Mouse (Mus musculus): ENCODE data around the gene Mtrf1l. TPM values are rescaled to one million over a fixed set of nuclear protein-coding genes. Genes with fewer than 3 reads are reported as not detected.

The Mtrf1l gene
- total and polyA plus RNA-seq, 3 experiments: 5.6 to 12.4 (median 8.8) TPM

DNA sequence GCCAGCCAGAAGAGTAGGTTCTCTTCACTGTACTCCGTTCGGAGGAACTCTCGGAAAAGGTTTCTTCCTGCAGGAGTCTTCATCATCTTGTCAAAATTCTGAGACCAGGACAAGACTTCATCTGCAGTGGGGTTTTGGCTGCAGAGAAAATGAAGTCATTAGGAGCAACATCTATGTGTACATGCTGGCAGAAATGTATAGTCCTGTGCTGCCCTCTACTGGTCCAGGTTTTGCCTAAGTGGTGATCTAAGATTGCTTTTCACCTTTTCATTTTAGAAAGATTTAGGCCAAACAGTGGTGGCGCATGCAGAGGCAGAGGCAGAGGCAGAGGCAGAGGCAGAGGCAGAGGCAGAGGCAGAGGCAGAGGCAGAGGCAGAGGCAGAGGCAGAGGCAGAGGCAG, 17.7 kb upstream of the Mtrf1l start:
- Histone ChIP-seq H3K4me3 (replicated peaks in 1 of 3; ENCODE audit: low read depth in 2 of 3, low read length in 2 of 3, poor library complexity in 1 of 3) (no peak overlapping the region), H3K79me2 (replicated peaks; ENCODE audit: control insufficient read depth, extremely low read depth, insufficient read depth, poor library complexity, severe bottlenecking) (no peaks in the 10 kb centered on the region), H3K36me3 (replicated peaks in 1 of 2; ENCODE audit: control insufficient read depth in 1 of 2, insufficient read depth in 1 of 2, low read length in 1 of 2) (no peaks in the 10 kb centered on the region), H3K9me3 (replicated peaks; ENCODE audit: low read length) (no peaks in the 10 kb centered on the region), H3K4me1 (ENCODE audit: control insufficient read depth in 1 of 2, insufficient read depth in 2 of 2) (no peaks in the 10 kb centered on the region), H3K27ac (ENCODE audit: insufficient read depth, low read depth) (no peak overlapping the region), H3K9ac (ENCODE audit: insufficient read depth, low read depth) (no peak overlapping the region), H3K27me3 (replicated peaks) (no peaks in the 10 kb centered on the region), H3K4me2 (ENCODE audit: insufficient read depth, low read depth, poor library complexity, severe bottlenecking) (no peak overlapping the region)
- DNase-seq (ENCODE audit: extremely low read depth): peak; percentile 80
- in situ Hi-C loops (cut with MboI; ENCODE audit: low pct_ligation_motif_present, low pct_unique_long_range_greater_than_20kb, low sequenced_read_pairs): loop anchor here (10.0 kb wide), 1 partner anchor 47 kb away; no protein-coding TSS in a partner anchor
- TF ChIP-seq CTCF (conservative IDR thresholded peaks at IDR 0.05 in 1 of 2, IDR thresholded peaks at IDR 0.05 in 1 of 2; ENCODE audit: low read depth in 2 of 2, low read length in 2 of 2): peak; percentile 28 to 82
- peak; percentile 66 for TF ChIP-seq SMC3 (IDR thresholded peaks at IDR 0.05; ENCODE audit: low read depth, low read length)
- no peak for TF ChIP-seq POLR2A (IDR thresholded peaks at IDR 0.05; ENCODE audit: low read depth, low read length)
- peak; percentile 83 for TF ChIP-seq RAD21 (IDR thresholded peaks at IDR 0.05; ENCODE audit: low read depth, low read length)
- TF ChIP-seq MAZ (IDR thresholded peaks at IDR 0.05; ENCODE audit: low read depth, low read length): no peak
- dilution Hi-C loops (cut with MboI; ENCODE audit: extremely low pct_ligation_motif_present, extremely low pct_unique_long_range_greater_than_20kb, low sequenced_read_pairs): no loop called here

DNA sequence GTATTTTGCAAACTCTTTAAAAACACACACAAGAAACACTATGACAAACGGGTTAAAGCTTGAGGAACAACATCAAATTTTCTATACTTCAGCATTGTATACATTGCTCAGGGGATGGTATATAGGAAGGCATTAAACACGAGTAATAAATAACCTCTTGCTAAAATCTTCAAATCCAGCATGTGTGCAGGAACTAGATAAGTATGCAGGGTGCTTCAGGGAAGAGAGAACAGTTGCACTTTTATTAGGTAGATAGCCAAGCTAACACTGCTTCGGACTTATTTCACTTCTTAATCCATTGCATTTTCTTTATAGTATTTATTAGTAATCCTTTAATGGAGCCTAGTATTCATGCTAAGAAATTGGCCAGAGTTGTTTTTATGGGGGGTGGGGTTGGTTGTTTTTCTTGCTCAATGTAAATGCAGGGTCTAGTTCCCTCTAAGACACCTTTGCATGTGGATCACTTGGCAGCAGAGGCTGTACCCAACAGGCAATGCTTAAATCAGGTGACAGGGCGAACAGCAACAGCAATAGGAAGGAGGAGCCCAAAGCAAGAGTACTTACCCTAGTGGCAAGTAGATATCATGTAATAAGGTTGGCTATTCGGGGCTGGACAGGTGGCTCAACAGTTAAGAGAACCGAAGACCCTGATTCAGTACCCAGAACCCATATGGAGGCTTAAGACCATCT, 2.8 kb upstream of the Mtrf1l start:
- dilution Hi-C loops (cut with MboI; ENCODE audit: extremely low pct_ligation_motif_present, extremely low pct_unique_long_range_greater_than_20kb, low sequenced_read_pairs) (no loop called here), in situ Hi-C loops (cut with MboI; ENCODE audit: low pct_ligation_motif_present, low pct_unique_long_range_greater_than_20kb, low sequenced_read_pairs) (no loop called here)
- Histone ChIP-seq H3K79me2 (replicated peaks; ENCODE audit: control insufficient read depth, extremely low read depth, insufficient read depth, poor library complexity, severe bottlenecking) (peaks cover 11% of the 10 kb centered on the region), H3K36me3 (replicated peaks in 1 of 2; ENCODE audit: control insufficient read depth in 1 of 2, insufficient read depth in 1 of 2, low read length in 1 of 2) (peaks cover 6 to 11% of the 10 kb centered on the region in 2 experiments), H3K9me3 (replicated peaks; ENCODE audit: low read length) (no peaks in the 10 kb centered on the region), H3K4me2 (ENCODE audit: insufficient read depth, low read depth, poor library complexity, severe bottlenecking) (no peak overlapping the region), H3K4me1 (ENCODE audit: control insufficient read depth in 1 of 2, insufficient read depth in 2 of 2) (peaks cover 7 to 22% of the 10 kb centered on the region in 2 experiments), H3K9ac (ENCODE audit: insufficient read depth, low read depth) (no peak overlapping the region), H3K27me3 (replicated peaks) (no peaks in the 10 kb centered on the region), H3K4me3 (replicated peaks in 1 of 3; ENCODE audit: low read depth in 2 of 3, low read length in 2 of 3, poor library complexity in 1 of 3) (no peak overlapping the region), H3K27ac (ENCODE audit: insufficient read depth, low read depth) (no peak overlapping the region)
- TF ChIP-seq IRF4 (IDR thresholded peaks at IDR 0.05; ENCODE audit: low read depth, low read length) (no peak), CHD1 (IDR thresholded peaks at IDR 0.05; ENCODE audit: low read depth, low read length) (no peak), POLR2A (IDR thresholded peaks at IDR 0.05; ENCODE audit: low read depth, low read length) (no peak), MXI1 (IDR thresholded peaks at IDR 0.05; ENCODE audit: low read depth, low read length) (no peak), CTCF (conservative IDR thresholded peaks at IDR 0.05 in 1 of 2, IDR thresholded peaks at IDR 0.05 in 1 of 2; ENCODE audit: low read depth in 2 of 2, low read length in 2 of 2) (no peak), ELF1 (IDR thresholded peaks at IDR 0.05; ENCODE audit: low read depth, low read length) (no peak), BHLHE40 (IDR thresholded peaks at IDR 0.05; ENCODE audit: low read depth, low read length) (no peak), RCOR1 (conservative IDR thresholded peaks at IDR 0.05; ENCODE audit: low read depth, low read length) (no peak), ZC3H11A (IDR thresholded peaks at IDR 0.05; ENCODE audit: low read depth, low read length) (no peak), TCF12 (IDR thresholded peaks at IDR 0.05; ENCODE audit: low read depth, low read length) (no peak), KAT2A (IDR thresholded peaks at IDR 0.05; ENCODE audit: insufficient replicate concordance, low read length) (no peak), GABPA (IDR thresholded peaks at IDR 0.05; ENCODE audit: insufficient replicate concordance, low read depth, low read length) (no peak), SIN3A (IDR thresholded peaks at IDR 0.05; ENCODE audit: low read length) (no peak), EP300 (IDR thresholded peaks at IDR 0.05; ENCODE audit: low read length) (no peak), PAX5 (IDR thresholded peaks at IDR 0.05; ENCODE audit: low read length) (no peak), UBTF (IDR thresholded peaks at IDR 0.05; ENCODE audit: low read depth, low read length) (no peak), MAFK (IDR thresholded peaks at IDR 0.05; ENCODE audit: insufficient replicate concordance, low read length) (no peak)
- DNase-seq (ENCODE audit: extremely low read depth): no peak

Data from CH12.LX (cell line).